Mouse (Mus musculus) induced T-regulatory cell, adult 2 months (primary cell): Measurements from ENCODE around the gene A930033H14Rik.

ENCODE experiments used
- DNase-seq: peaks from one replicate; pipeline ENCODE4 v3.0.0-alpha.2; 2012; ENCODE audit warnings: low read depth

A930033H14Rik gene

DNA sequence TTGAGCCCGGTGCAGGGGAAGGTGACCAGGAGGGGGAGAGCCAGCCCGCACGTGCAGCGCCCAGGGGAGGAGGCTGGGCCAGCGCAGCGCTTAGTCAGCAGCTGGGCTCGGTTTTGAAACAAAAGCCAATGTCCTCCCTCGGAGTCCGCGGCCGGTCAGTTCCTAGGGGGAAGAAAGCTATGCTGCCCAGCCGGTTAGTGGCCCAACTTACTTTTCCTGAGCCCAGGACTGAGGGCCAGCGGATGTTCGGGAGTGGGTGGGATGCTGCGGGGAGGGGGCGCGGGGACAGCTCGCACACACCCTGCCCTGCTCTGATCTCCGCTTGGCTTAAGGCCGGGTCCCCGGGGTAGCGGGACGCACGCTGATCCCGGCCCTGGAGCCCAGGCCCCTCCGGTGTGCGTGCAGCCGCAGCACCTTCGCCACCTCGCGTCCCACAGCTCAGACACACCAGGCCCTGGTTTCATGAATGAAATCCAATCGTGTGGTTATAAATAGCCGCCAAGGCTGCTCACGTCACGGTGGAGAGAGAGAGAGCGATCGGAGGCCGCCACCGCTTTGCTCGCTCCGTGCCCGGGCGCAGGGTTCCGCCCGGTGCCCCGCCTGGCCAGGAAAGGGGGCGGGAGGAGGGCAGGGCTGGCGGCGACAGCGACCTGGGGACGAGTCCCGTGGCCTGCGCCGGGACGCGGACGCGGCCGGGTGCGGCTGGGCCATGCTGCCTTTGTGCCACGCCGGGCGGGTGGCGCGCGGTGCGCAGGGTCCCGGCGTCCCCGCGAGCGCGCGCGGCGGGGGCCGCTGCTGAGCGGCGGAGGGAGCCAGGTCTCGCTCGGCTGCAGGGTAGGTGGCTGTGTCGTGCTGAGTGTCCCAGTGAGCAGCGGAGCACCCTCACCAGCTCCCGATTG is at the start of gene A930033H14Rik:
A930033H14Rik (minus strand) TSS at position 557 of the 899 bp plus-strand sequence.
- peak; percentile 42 for DNase-seq

DNA sequence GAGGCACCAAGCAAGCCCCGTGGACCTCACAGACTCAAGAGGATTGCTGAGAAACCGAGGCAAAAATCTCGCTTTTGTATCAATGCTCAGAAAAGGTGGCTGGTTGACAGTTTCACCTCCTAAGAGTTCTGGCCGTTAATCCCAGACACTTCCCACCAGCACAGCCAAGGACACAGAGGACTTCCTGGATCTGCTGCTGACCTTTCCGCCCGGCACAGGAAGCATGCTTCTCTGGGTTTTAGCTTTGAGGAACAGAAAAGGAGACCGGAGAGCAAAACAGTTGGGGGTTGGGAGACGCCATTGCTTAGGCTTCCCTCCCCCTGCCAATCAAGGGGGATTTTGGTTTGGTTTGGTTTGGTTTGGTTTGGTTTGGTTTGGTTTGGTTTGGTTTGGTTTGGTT is 47.0 kb upstream of the A930033H14Rik start:
- no peak for DNase-seq

DNA sequence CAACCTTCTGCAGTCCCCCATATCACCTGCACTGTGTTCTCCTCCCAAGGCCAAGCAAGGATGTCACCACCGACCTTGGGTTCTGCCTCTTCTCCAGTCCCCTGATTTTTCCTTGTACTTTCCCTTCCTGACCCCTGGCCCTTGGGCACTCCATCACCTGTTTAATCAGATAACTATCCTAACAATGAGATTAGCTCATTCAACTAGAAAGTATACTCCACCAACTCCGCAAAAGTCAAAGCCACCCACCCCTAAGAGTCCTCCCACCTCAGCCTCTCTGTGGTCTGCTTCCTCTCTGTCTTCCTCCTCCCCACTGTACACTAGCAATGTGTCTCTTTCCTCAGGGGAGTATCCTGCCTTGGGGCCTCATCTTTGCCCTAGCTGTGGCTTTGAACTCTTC is 46.3 kb upstream of the A930033H14Rik start:
- DNase-seq: no peak

DNA sequence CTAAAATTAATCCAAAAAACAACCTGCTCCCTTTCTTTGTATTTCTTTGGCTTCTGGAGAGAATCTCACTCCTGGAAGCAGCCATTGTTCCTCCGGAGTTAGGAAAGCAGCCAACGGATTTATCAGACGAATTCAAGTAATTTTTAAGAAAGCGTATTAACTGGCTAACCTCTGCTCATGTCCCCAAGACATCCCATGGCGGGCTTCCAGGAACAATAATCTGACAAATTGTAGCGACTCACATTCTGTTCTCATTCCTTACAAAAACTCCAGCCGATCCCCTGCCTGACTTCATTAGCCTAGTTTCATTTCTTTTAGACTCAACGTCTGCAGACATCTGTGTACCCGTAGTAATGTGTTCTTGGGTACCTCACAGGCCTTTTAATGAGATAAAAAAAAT is 45.7 kb upstream of the A930033H14Rik start:
- DNase-seq: no peak

DNA sequence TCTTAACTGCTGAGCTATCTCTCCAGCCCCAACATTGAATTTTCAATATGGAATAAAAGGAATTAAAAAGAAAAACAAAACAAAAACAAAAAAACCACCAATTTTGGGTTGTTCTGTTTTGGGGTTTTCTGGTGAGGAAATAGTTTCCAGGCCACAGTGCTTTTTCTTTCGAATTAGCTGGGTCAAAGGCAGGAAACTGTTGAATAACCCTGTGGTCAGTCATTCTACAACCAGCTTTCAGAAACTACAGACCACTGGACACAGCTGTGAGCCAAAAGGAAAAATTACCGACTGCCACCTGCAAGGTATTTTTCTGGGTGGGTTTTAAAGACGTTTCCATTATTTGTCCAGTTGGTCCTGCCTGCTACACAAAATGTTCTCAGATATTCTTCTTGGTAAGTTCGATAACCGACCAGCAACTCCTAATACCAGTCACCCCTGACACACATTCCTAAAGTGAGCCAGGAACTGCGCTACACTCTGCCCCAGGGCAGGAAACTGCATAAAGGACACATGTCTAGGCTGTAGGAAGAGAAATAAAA is 44.8 kb upstream of the A930033H14Rik start:
- DNase-seq: no peak

DNA sequence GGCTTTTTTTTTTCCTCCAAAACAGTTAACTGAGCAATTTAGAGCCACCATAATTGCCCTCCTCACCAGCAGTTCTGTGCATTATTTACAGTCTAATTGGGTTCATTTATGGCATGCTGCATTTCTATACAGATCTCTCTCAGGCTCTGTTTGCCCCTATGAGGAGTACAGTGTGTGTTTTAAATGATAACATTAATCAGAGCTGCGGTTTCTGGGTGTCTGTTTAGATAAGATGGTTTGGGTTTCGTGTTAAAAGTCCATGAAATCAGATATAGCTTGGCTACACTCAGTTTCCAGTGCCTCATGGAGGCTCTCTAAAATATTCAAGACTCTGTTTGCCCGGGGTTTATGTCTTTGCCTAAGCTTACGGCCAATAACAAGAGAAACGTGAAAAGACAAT is 42.7 kb upstream of the A930033H14Rik start:
- no peak for DNase-seq

DNA sequence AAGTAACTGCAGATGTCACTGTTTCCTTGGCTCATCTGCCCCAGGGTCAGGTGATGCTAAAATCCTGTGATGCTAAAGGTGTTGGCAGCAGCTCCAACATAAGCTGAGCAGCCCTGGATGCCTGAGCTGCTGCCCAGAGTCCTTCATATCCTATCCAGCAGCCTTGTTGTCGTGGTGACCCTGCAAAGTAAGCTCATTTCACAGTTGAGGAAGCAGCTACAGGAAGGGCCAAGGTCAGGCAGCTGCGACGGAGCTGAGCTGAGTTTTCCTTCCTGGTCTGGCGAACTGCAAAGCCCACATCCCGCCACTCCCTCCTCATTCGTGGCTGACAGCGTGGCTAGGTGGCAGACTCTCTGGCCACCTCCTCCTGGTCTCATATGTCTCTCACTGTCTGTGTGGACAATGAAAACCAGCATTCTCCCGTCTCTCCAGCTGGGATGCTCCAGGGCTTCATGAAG is 41.5 kb upstream of the A930033H14Rik start:
- no peak for DNase-seq

DNA sequence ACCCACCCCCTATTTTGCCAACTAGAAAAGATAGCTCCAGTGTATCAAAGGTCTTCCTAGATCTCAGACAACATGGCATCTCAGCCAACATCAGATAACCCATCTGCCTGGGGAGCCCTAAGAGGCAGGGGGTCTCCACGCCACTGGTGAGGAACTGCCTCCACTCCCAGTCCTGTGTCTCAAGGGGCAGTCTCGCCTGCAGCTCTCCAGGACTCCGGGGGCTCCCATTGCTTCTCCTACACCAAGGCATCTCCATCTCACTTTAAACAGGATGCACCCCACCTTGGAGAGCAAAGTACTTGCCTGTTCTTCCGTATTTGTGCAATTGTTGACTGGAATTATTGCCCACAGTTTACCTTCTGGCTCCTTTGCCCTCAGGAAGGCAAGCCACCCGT is 40.8 kb upstream of the A930033H14Rik start:
- no peak for DNase-seq

DNA sequence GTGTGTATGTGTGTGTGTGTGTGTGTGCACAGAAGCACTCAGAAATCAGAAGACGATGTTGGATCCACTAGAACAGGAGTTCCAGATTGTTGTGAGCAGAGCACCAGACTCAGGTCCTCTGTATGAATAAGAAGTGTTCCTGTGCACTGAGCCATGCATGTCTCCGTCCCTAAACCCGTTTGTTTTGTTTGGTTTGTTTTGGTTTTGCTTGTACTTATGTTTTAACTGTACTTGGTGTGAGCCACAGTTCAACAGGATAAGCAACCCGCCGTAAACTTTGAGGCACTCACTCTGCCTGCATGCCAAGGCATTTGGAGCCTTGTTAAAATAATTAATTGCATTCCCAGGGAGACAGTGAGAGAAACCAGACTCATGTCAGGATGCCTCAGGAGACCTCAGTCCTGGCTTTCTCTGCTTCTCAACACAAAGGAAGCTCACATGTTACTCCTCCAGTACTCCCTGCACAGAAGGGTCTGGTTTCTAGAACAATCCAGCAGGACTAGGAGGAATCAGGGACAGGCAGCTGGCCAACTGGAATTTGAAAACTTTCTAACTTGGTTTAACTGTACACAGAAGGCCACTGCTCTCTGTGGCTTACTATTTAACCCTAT is 40.3 kb upstream of the A930033H14Rik start:
- no peak for DNase-seq

DNA sequence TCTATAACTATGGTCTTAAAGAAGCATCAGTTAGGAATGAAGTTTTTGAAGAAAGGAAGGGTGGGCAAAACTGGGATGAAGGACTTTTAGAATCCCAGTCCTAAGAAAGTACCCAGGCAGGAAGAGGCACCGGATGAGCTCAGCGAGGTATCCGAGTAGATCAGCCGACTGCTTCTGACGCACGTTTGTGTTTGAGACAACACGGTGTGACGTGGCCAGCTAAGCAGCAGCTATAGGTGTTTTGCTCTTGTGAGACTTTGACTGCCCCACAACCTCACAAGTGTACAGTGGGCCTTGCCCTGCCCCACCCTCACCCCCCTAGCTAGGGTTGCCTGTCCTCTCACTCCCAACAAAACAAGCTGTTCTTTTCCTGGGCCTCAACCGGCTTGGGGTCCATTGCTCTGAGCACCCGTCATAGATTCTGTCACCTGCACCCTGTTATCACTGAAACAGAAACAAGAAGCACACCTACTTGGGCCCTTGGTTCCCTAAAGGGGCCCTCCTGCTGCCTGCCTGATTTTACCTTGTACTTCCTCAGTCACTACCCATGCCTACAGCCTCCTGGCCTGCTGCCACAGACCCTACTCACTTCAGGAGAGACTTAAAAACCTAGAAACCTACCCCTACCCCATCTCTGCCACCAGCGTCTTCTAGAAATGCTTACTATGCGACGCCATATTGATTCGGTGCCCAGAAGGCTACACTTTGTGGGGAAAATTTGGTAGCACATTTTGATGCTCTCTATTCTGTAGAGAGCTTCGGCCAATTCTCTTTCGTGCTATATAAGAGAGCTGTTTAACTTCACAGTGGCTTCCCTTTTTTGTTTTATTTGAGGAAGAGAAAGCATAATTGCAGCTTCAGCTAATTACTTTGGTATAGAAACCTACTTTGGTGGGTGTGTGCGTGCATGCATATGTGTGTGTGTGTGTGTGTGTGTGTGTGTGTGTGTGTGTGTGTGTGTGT is 39.5 kb upstream of the A930033H14Rik start:
- no peak for DNase-seq

DNA sequence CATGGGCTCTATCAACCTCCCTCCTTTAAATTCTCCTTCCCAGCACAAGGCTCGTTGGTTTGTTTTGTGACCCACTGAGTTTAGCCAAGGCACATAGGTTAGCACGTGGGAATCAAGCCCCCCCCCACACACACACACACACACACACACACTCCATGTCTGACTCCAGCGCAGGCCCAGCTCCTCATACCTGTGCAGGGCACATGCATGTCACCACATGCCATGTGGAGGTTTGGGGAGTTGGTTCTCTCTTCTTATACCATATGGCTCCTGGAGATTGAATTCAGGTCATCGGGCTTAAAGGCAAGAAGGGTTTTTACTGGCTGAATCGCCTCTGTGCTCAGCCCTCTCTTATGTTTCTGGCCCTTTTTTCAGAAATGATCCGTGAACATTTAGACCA is 38.4 kb upstream of the A930033H14Rik start:
- DNase-seq: no peak

DNA sequence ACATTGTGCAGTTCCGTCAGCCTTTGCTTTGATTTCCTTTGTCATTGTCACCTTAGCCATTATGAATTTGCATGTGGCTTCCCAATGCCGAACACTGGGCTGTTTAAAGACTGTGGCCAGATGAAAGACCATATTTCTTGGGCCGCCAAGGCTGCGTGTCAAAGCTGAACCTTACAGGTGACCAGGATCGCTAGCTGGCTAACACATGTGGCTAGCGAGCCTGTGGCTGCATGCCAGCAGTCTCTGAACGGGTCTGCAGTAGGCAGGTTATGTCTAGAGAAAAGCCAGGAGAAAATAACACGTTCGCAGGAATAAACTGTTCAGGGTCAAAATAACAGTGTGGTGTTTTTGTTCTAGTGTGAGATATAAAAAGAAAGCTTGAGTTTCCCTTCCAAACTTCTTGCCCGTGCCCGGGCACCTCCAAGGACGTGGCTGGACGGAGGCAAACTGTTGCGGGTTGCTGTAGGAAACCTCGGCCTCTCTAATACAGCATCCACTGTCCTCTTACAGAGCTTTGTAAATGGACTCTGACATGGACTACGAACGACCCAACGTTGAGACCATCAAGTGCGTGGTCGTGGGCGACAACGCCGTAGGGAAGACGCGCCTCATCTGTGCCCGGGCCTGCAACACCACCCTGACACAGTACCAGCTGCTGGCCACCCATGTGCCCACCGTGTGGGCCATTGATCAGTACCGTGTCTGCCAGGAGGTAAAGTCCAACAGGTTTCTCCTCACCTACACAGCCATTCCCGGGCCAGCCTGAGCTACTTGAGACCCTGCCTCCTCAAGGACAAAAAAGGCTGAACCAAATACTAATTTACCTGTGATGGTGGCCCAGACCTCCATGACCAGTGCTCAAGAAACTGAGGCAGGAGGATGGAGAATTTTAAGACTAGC is 35.6 kb upstream of the A930033H14Rik start:
- no peak for DNase-seq

DNA sequence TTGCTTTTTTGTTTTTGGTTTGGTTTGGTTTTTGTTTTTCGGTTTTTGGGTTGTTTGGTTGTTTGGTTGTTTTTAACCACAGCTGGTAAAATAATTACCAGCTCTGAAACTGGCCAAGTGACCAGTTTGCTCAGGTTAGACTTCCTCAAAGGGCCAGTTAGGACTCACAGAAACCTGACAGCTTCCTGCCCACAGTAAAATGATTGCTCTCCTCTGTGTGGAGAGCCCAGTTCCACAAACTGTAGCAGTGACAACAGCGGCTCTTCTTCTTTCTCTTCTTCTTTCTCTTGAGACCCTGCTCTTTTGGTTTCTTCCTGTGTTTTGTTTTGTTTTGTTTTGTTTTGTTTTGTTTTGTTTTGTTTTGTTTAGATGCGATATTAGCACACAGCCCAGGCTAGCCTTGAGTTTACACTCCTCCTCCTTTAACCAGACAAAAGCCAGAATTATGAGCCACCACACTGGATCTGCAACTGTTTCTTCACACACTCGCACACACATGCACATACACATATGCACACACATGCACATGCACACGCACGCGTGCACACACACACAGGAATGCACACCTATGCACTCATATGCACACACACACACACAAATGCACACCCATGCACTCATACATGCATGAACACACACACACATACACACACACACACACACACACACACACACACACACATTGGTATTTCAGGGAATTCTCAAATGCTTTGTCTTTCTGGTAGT is 34.6 kb upstream of the A930033H14Rik start:
- DNase-seq: no peak

DNA sequence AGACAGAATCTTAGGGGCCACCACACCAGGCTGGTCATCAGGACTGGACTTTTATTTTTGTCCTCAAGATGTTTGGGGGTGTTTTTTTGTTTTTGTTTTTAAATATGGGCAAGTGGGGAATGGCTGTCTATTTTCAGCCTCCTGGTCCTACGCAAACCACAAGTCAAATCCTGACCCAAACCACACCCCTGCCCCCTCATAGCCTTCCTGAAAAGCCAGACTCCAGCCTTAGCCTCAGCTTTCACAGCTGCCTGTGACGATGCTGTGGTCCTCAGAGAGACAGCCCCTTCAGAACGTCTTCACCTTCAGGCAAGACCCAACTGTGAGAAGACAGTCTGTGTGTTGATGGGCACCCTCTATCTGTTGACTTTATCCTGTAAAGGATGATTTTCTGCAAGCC is 33.9 kb upstream of the A930033H14Rik start:
- DNase-seq: no peak

DNA sequence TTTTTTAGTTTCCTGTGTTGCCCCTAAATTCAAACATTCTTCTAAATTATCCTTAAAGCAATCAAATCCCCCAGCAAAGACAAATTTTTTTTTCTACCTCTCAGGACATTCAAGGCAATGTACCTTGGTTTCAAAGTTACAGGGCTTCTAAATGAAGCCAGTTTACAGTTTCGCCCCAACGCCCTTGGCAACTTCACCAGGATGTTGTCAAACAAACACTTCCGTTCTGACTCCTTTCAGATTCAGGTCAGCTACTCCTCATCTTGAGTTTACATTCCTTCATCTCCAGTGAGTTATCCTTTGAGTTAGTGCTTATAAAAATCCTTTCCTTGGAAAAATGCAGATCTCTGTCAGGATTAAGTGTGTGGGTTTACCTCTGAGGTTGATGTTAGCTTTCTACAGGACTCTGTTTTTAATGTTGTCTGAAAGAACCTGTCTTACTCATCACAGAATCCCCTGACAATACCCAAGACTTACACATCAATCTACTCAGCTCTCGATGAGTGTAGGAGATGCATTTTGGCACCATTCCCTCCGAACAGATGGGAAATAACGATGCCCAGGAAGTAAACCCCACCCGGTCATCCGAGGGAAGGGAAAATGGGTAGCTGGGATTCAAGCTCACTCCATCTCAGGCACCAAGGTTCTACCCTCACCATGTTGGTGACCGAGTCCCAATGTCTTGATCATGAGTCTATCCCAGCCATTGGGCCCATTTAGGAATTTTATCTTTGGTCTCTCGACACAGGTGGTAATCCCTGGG is 33.2 kb upstream of the A930033H14Rik start:
- peak; percentile 22 for DNase-seq

DNA sequence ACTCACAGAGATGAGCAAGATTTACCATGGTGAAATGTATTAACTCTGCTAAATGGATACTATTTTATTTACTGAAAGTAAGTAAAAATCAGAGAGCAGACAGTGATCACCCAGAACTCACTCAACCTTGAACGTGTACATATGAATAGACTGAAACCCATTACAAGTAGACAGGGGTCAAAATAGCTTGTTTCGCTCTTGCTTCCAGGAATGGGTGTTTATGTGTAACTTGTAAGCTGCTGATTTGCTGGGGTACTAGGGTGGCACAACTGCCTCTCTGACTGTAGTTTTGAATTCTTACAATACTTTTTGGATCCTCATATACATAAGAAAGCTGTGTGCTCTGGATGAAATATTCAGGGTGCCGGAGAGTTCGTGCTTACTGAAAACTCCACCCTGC is 32.3 kb upstream of the A930033H14Rik start:
- no peak for DNase-seq

DNA sequence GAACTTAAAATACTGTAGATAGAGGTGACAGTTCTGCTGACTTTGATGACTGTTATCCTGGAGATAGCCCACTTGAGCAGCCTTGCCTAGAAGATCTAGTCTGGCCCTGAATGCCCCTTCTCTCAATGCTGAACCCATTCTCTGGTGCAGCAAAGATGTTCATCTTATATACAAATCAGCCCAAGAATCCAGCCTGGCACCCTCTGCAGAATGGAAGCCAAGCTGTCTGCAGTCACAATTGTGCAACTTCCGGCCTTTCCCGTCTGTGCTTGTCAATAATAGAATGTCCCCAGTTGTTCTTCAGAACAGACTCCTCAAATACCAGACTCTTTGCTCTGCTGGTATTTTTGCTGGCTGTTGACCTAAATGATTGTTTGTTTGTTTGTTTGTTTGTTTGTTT is 27.6 kb upstream of the A930033H14Rik start:
- DNase-seq: no peak

DNA sequence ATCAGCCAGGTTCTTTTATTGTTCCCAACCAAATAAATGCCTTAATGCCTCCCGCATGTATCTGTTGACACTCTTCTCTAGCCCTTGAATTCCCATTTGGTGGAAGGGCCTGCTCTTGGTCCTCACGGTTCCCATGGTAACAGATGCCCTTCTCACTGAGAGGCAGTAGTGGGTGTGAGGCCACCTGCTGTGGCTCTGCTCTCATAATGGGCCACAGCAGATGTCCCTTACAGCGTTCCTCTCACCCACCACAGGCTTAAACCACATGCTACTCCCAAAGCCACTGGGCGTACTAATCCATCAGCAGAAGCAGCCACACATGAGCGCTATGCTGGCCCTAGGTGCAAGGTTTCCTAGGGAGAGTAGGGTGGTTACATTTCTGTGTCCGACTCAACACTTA is 25.4 kb upstream of the A930033H14Rik start:
- DNase-seq: no peak

DNA sequence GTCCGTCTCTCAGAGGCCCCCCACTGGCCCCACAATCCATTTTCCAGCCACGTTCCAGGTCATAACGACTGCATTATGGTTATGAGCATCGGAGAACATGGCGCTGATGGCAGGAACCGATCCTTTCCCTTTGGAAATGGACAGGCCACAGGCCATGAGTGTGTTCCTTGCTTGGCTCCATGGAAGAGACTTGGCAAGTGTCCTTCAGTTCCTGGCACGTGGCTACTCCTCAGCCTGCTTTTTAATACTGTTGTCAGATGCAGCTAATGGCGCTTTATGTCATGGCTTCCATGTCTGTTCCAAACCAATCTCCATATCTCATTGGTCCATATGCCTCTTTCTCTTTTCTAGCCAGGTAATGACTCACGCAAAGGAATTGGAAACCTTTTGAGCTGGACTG is 24.9 kb upstream of the A930033H14Rik start:
- DNase-seq: no peak

DNA sequence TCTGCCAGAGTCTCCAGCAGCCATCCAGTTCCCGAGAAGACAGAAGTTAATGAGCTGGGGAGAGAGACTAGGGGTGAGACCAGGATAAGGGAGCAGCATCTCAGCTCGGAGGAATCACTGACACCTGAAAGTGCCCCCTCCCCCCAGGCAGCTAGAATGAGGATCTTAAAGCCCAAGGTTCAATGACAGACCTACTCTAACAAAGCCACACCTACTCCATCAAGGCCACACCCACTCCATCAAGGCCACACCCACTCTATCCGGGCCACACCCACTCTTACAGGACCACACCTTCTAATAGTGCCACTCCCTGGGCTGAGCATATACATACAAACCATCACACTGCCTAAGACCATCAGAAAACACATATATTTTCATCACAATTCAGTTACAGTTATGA is 24.3 kb upstream of the A930033H14Rik start:
- no peak for DNase-seq
